Mouse (Mus musculus): Measurements from ENCODE around the gene Acp2. TPM values are rescaled to one million over a fixed set of nuclear protein-coding genes. Genes with fewer than 3 reads are reported as not detected.

The Acp2 gene
- polyA plus RNA-seq, 1 experiment from 2014 or later = 33.2 TPM

DNA sequence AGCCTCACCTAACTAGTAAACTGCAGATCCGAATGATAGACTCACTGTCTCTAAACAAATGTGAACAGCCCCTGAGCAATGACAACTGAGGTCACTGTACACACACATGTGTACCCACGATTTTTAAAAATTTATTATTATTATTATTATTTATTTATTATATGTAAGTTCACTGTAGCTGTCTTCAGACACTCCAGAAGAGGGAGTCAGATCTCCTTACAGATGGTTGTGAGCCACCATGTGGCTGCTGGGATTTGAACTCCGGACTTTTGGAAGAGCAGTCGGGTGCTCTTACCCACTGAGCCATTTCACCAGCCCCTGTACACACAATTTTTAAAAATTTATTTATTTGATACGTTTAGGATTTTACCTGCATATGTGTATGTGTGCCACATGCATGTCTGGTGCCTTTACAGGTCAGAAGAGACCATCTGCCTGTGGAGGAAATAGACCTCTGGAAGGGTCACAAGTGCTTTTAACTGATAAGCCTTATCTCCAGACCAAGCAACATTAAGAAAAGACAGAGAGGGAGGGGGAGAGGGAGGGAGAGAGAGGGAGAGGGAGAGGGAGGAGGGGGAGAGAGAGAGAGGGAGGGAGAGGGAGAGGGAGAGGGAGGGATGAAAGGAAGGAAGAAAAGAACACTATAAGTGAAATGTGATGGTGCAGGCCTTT is 42.0 kb downstream of the Acp2 start:
- no peaks in the 10 kb centered on the region; the same call in 1 of the 2 replicates for H3K4me1 ChIP-seq
- H3K27me3 ChIP-seq = no peaks in the 10 kb centered on the region
- H3K9me3 ChIP-seq = no peaks in the 10 kb centered on the region
- H3K4me3 ChIP-seq (replicated peaks) = no peak overlapping the region
- H3K9ac ChIP-seq = no peak overlapping the region
- no peaks in the 10 kb centered on the region for H3K36me3 ChIP-seq (replicated peaks)
- H3K27ac ChIP-seq = no peak overlapping the region
- 81% methylated on average over 5 of the region's 5 CpGs for WGBS
- ATAC-seq (ENCODE audit: low FRiP score) = no peak
- H3K4me2 ChIP-seq = no peak overlapping the region

DNA sequence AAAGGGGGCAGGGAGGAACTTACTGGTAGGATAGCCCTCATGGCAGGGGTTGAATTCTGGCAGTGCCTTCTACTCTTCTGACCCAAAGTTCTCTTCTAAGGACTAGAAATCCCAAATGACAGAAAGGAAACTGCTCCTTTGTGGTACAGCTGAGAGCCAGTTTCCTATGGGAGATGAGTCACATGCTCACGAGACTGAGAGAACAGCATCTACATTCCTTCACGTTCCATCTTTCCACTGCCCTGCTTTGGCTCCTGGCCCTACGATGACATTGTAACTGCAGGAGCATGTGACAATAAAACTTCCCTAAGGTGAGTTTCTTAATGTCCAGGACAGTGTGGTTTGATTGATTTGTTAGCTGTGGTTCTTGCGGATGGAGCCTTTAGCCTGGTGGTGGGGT is 45.7 kb downstream of the Acp2 start:
- 94% methylated on average over 4 of the region's 4 CpGs for WGBS
- ATAC-seq (ENCODE audit: low FRiP score) = no peak

DNA sequence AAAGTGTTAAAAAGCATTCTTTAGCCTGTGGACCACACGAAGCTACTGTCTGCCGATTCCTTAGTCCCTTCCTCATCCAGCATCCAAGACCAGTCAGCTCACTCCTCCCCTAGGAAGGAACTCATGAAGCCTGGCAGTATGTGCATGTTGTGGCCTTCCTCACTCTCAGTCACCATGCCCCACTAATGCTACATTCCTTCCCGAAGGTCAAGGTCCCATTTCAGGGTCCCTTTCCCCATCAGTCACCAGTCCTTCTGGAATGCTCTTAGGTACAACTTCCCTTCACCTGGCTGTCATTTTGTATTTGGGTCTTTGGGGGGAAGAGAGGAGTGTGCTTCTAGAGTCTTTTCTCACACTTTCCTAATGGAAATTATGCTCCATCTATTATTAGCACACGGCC is 49.3 kb downstream of the Acp2 start:
- Histone ChIP-seq H3K9ac (no peak overlapping the region), H3K27me3 (peaks cover 44% of the 10 kb centered on the region), H3K27ac (no peak overlapping the region), H3K4me1 (peaks cover 22% of the 10 kb centered on the region), H3K9me3 (no peaks in the 10 kb centered on the region), H3K36me3 (replicated peaks) (no peaks in the 10 kb centered on the region), H3K4me3 (replicated peaks) (no peak overlapping the region), H3K4me2 (no peak overlapping the region)
- 76% methylated on average over 4 of the region's 4 CpGs for WGBS
- ATAC-seq (ENCODE audit: low FRiP score) = no peak

More for the DNA sequence above, 45.7 kb downstream of the Acp2 start:
- H3K36me3 ChIP-seq (replicated peaks) = no peaks in the 10 kb centered on the region
- H3K4me1 ChIP-seq = no peaks in the 10 kb centered on the region; the same call in 1 of the 2 replicates
- H3K4me2 ChIP-seq = no peak overlapping the region
- H3K9me3 ChIP-seq = no peaks in the 10 kb centered on the region
- H3K27ac ChIP-seq = no peak overlapping the region
- no peak overlapping the region for H3K4me3 ChIP-seq (replicated peaks)
- no peak overlapping the region for H3K9ac ChIP-seq
- peaks cover 13% of the 10 kb centered on the region; the same call in 1 of the 2 replicates for H3K27me3 ChIP-seq

DNA sequence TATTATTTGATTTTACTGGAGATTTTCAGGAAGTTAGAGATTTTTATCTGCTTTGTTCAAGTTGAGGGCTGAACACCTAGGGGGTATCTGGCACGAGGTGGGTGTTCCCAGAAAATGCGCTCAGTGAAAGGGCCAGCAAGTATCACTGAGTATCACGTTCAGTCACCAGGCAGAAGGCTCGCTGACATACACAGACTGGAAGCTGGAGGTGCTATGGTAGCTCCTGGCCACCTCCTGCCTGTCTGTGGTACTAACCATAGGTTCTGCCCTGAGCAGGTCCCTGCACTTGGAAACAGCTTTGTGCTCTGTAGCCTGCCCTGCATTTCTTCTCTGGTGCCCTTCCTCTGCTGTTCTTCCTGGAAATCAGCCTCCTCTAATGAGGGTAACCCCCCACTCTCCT is 49.8 kb downstream of the Acp2 start:
- Histone ChIP-seq H3K27me3 (peaks cover 44% of the 10 kb centered on the region), H3K36me3 (replicated peaks) (no peaks in the 10 kb centered on the region), H3K9me3 (no peaks in the 10 kb centered on the region), H3K4me3 (replicated peaks) (no peak overlapping the region), H3K4me2 (no peak overlapping the region), H3K4me1 (peaks cover 27% of the 10 kb centered on the region), H3K9ac (no peak overlapping the region), H3K27ac (no peak overlapping the region)
- WGBS = 64% methylated on average over 4 of the region's 4 CpGs
- ATAC-seq (ENCODE audit: low FRiP score) = no peak

DNA sequence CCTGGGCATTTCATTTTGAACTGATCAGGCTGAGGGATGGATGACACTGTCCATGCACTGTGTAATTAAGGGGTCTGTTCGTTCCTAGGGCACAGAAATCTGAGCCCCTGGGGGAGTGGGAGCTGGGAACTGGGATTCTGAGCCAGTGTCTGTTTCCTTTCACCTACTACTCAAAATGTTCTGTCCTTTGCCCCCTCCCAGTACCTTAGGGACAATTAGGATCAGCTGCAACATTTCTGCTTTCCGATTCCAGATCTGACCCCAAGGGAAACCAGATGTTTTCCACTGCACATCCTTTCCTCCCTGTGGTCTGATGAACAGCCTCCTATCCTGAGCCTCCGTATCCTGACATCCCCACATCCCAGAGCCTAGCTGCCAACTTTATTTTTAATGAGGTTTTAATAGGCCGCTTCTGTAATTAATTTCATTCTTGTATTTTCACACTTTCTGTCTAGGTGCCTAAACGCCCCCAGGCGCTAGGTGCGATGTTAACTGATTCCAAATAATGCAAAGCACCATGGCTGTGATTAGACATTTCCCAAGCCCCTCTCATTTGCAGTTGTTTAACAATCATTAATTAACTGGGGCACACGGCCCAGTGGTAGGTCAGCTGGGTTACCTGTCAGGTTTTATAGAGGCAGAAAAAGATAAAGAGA is 52.2 kb downstream of the Acp2 start:
- H3K9me3 ChIP-seq = no peaks in the 10 kb centered on the region
- H3K27ac ChIP-seq = no peak overlapping the region
- no peak overlapping the region for H3K4me3 ChIP-seq (replicated peaks)
- no peak overlapping the region for H3K9ac ChIP-seq
- H3K36me3 ChIP-seq (replicated peaks) = no peaks in the 10 kb centered on the region
- no peak for ATAC-seq (ENCODE audit: low FRiP score)
- peaks cover 37% of the 10 kb centered on the region for H3K4me1 ChIP-seq
- WGBS = 23% methylated on average over 8 of the region's 8 CpGs
- peak overlapping the region; percentile 95 for H3K4me2 ChIP-seq
- H3K27me3 ChIP-seq = peaks cover 48% of the 10 kb centered on the region

DNA sequence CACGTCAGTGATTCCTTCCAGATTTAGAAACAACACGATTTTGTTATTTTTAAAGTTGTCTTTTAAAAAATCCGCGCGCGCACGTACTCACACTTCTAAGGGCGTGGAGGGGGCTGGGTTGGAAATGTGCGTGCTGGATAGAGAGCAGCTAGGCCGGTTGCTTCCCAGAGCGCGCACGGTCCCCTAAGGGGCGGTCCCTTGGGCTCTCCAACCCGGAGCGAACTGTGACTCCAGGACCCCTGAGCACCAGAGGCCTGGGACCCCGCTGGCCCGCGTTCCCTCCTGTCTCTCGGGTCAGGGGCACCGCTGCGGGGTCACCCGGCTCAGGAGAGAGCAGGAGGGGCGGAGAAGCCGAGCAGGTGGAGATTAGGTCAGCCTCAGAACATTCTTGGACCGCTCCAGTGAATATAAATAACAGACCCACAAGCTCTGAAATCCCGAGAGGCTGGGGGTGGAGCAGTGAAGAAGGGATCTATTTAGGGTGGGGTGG is 53.0 kb downstream of the Acp2 start, which contains the start of gene Pacsin3:
Gene Pacsin3, plus strand, starts transcription at position 294 of the 490 bp plus-strand sequence.
- peaks cover 6% of the 10 kb centered on the region; the same call in 1 of the 2 replicates for H3K36me3 ChIP-seq (replicated peaks)
- H3K4me1 ChIP-seq = peaks cover 37% of the 10 kb centered on the region
- H3K27me3 ChIP-seq = peaks cover 48% of the 10 kb centered on the region
- peak within 1 kb of the TSS; percentile 95 for H3K4me2 ChIP-seq
- under 1% methylated on average over 27 of the region's 27 CpGs for WGBS
- no peaks in the 10 kb centered on the region for H3K9me3 ChIP-seq
- ATAC-seq (ENCODE audit: low FRiP score) = peak; percentile 36
- H3K27ac ChIP-seq = peak within 1 kb of the TSS; percentile 61; the same call in 1 of the 2 replicates
- peak within 1 kb of the TSS; percentile 63 for H3K4me3 ChIP-seq (replicated peaks)
- peak within 1 kb of the TSS; percentile 70 for H3K9ac ChIP-seq

DNA sequence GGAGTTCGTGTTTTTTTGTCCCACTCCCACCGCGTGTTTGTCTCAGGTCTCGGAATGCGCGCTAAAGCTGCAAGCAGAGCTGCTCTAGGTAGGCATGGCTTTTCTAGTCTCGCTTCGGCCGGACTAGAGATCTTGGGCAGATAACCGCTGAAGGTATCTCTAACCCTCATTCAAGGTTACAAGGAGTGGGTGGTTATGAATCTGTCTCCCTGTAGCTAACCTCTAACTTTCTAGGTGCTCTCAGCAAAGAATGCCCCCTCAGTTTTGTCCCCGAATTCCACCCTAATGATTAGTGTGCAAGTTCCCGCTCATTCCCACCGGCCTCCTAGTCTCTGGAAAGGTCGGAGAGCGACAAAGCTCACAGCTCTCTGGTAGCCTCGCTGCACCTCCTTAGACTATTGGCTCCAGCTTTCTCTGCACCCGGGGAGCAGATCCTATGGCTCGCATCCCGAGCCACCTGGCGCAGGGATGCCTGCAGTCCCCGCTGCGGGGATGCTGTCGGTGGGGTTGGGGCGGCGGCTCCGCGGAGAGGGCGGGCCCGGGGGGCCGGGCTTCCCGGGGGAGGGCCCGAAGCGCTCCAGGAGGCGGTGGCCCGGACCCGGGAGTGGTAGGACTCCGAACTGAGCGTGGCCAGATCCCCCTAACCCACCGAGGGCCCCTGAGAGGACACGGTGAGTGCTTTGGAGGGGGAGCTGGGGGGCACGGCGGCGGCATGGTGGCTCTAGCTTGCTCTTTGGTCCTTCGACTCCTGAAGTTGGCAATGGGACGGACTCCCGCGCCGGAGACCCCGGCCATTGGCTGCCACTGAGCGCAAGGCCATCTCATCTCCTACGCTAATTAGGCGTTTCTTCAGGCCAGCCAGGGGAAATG is 53.8 kb downstream of the Acp2 start:
- WGBS = under 1% methylated on average over 52 of the region's 52 CpGs
- peak overlapping the region; percentile 63 for H3K4me3 ChIP-seq (replicated peaks)
- H3K27ac ChIP-seq = peak overlapping the region; percentile 61; the same call in 1 of the 2 replicates
- peaks cover 14% of the 10 kb centered on the region for H3K36me3 ChIP-seq (replicated peaks)
- peaks cover 37% of the 10 kb centered on the region for H3K4me1 ChIP-seq
- ATAC-seq (ENCODE audit: low FRiP score) = peak; percentile 72
- H3K4me2 ChIP-seq = peak overlapping the region; percentile 95
- H3K27me3 ChIP-seq = peaks cover 48% of the 10 kb centered on the region
- peak overlapping the region; percentile 70 for H3K9ac ChIP-seq
- H3K9me3 ChIP-seq = no peaks in the 10 kb centered on the region

DNA sequence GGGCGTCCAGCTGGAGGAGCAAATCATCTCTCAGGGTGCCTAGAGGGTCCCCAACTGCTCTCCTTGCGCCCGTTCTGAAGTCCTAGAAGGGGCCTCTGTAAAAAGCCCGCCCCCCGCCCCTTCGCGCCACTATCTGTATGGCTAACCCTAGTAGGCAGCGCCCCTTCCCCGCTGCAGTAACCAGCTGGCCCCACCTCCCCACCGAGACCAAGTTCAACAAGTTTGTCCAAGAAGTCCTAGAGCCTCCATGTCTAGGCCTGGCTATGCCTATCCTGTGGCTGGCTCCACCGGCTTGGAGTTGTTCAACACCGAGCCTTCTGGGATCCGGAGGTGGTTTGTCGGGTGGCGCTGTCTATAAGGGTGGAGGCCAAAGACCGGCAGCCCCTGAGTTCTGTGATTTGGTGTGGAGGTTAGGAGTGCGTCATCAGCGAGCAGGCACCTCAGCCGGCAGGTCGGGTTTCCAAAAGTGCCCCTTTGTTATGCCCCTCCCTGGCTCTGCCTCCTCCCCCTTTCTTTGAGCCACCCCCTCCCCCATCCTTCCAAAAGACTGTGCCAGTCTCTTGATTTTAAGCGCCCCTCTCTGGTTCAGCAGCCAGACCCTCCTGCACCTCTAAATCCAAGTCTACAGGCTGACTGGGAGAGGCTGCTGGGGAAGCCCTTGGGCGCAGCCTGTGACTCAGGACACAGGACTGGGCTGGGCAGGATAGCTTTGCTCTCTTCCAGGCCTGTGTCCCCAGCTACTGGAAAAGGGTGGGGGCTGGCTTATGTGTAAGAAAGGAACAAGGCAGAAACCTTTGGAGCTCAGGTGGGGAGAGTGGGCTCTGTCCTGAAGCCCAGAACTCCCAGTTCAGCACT is 54.7 kb downstream of the Acp2 start:
- Histone ChIP-seq H3K27ac (peak overlapping the region; percentile 61), H3K4me3 (replicated peaks) (peak overlapping the region; percentile 63), H3K27me3 (peaks cover 40% of the 10 kb centered on the region), H3K9ac (peak overlapping the region; percentile 70), H3K4me1 (peaks cover 37% of the 10 kb centered on the region), H3K4me2 (peak overlapping the region; percentile 95), H3K9me3 (no peaks in the 10 kb centered on the region), H3K36me3 (replicated peaks) (peaks cover 17% of the 10 kb centered on the region)
- peak; percentile 50 for ATAC-seq (ENCODE audit: low FRiP score)
- under 1% methylated on average over 22 of the region's 22 CpGs for WGBS

DNA sequence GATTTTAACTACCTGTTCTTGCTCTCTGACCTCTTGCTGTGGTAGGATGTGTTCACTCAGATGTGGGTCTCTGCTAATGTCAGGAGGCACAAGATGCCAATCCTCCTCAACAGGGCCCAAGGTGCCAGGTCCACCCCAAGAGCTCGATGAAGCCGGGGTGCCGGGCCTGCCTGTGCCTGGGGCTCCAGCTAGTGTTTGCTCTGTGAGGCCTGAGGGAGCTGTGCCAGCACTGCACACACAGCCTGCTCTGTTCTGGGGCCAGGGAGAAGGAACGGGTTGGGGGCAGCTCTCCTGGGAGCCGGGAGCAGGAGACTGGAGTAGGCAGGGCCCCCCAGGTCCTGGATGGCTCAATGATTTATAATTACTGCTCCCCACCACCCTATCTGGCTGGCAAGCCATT is 55.4 kb downstream of the Acp2 start:
- Histone ChIP-seq H3K9me3 (no peaks in the 10 kb centered on the region), H3K27ac (0 out of 2 replicates have a peak overlapping the region, but pooled peaks have one; percentile 61), H3K27me3 (peaks cover 36% of the 10 kb centered on the region), H3K9ac (peak overlapping the region; percentile 70; the same call in 1 of the 2 replicates), H3K36me3 (replicated peaks) (peaks cover 24% of the 10 kb centered on the region), H3K4me2 (peak overlapping the region; percentile 95), H3K4me1 (peaks cover 37% of the 10 kb centered on the region), H3K4me3 (replicated peaks) (peak overlapping the region; percentile 63)
- ATAC-seq (ENCODE audit: low FRiP score) = no peak
- WGBS = 67% methylated on average over 5 of the region's 5 CpGs

DNA sequence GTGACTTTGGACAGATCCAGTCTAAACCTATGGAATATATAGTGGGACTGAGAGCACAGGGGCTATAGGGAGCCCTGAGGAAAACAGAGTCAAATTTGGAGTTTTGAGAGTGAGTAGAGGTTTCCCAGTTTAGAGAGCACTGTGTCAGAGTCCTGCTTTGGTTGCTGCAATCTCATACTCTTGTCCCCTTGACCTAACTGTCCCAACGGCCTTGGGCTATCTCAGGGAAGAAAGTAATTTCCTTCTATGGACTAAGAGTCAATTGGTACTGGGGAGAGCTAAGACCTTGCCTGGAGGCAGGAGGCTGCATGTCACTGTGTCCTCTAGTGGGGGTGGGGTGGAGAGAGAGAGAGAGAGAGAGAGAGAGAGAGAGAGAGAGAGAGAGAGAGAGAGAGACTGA is 56.1 kb downstream of the Acp2 start:
- WGBS = 70% methylated on average over 1 of the region's 1 CpGs
- no peak overlapping the region for H3K4me2 ChIP-seq
- no peak for ATAC-seq (ENCODE audit: low FRiP score)

DNA sequence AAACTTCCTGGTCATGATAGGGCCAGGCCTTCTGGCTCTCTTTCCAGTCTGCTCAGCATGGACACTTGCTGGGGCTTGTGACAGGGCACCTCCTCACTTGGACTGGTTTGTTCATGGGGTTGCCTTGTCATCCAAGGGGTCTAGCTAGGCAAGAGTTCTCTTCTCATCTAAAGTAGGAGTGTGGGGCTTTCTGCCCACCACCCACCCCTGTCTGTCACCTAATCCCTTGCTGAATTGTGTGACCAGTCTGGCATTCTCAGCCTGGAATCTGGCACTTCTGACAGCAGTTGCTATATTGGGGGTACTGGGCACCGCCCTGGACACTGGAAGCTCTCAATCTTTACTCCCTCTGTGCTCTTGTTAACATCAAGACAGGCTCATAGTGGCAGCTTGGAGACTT is 56.8 kb downstream of the Acp2 start:
- peaks cover 42% of the 10 kb centered on the region for H3K4me1 ChIP-seq

More for the DNA sequence above, 56.1 kb downstream of the Acp2 start:
- peaks cover 26% of the 10 kb centered on the region for H3K36me3 ChIP-seq (replicated peaks)
- H3K27ac ChIP-seq = no peak overlapping the region
- H3K27me3 ChIP-seq = peaks cover 30% of the 10 kb centered on the region
- no peak overlapping the region for H3K9ac ChIP-seq
- no peaks in the 10 kb centered on the region for H3K9me3 ChIP-seq
- peaks cover 37% of the 10 kb centered on the region for H3K4me1 ChIP-seq
- H3K4me3 ChIP-seq (replicated peaks) = no peak overlapping the region

More for the DNA sequence above, 56.8 kb downstream of the Acp2 start:
- Histone ChIP-seq H3K4me2 (no peak overlapping the region), H3K27me3 (peaks cover 23% of the 10 kb centered on the region), H3K9me3 (no peaks in the 10 kb centered on the region), H3K36me3 (replicated peaks) (peaks cover 26% of the 10 kb centered on the region), H3K4me3 (replicated peaks) (no peak overlapping the region), H3K9ac (no peak overlapping the region), H3K27ac (no peak overlapping the region)
- ATAC-seq (ENCODE audit: low FRiP score) = no peak
- WGBS = 91% methylated on average over 1 of the region's 1 CpGs
